Mouse (Mus musculus) ES-E14 (cell line): Measurements from ENCODE around the gene Slc26a1. TPM values are rescaled to one million over a fixed set of nuclear protein-coding genes. Genes with fewer than 3 reads are reported as not detected.
A peak's percentile ranks its signal among the peaks of the same experiment; 100 is the strongest.

Experiments
- DNase-seq: peaks from one replicate; pipeline ENCODE4 v3.0.0-alpha.2; 2013; ENCODE audit warnings: low read depth, low spot score
- H3K27ac ChIP-seq: 2 replicates; pipeline ENCODE4 v1.5.1; 2012; ENCODE audit warnings: low read depth, mild to moderate bottlenecking, low read length, moderate library complexity, mixed read lengths; ENCODE audit not compliant: poor library complexity, insufficient read depth, severe bottlenecking
- H3K36me3 ChIP-seq: 2 replicates; pipeline ENCODE4 v1.6.1; 2012; ENCODE audit warnings: mild to moderate bottlenecking, low read length, moderate library complexity, mixed read lengths; ENCODE audit not compliant: control insufficient read depth, poor library complexity, insufficient read depth, severe bottlenecking
- H3K4me1 ChIP-seq, 2 experiments: fragments of 150-350 bp in 1 of 2; sonication (generic) in 1 of 2; 2 replicates each; pipeline ENCODE4 v1.6.1; 2012; ENCODE audit warnings: low read length in 2 of 2, mild to moderate bottlenecking in 1 of 2, mixed read lengths in 1 of 2; ENCODE audit not compliant: control insufficient read depth in 2 of 2, insufficient read depth in 2 of 2, poor library complexity in 1 of 2
- H3K4me3 ChIP-seq, 2 experiments: fragments of 150-350 bp in 1 of 2; sonication (generic) in 1 of 2; 2 replicates each; pipeline ENCODE4 v1.5.1; 2012; ENCODE audit warnings: low read length in 2 of 2, low read depth in 1 of 2, mild to moderate bottlenecking in 1 of 2, mixed read lengths in 1 of 2; ENCODE audit not compliant: insufficient read depth in 1 of 2, poor library complexity in 1 of 2, severe bottlenecking in 1 of 2
- H3K9ac ChIP-seq: 2 replicates; pipeline ENCODE4 v1.6.1; 2012; ENCODE audit warnings: low read depth, mild to moderate bottlenecking, low read length, mixed read lengths; ENCODE audit not compliant: poor library complexity, insufficient read depth, severe bottlenecking
- H3K9me3 ChIP-seq: fragments of 150-350 bp; sonication (generic); 2 replicates; pipeline ENCODE4 v1.6.1; 2012; ENCODE audit warnings: low read depth, mild to moderate bottlenecking, low read length; ENCODE audit not compliant: control insufficient read depth, insufficient read depth
- CHD2 ChIP-seq: IDR thresholded peaks from 2 replicates; pipeline ENCODE4 v1.6.1; 2014; ENCODE audit warnings: mild to moderate bottlenecking, low read depth, low read length, inconsistent platforms
- HCFC1 ChIP-seq: IDR thresholded peaks from 2 replicates; pipeline ENCODE4 v1.6.1; 2012; ENCODE audit warnings: low read length, inconsistent platforms, borderline replicate concordance; ENCODE audit not compliant: insufficient read depth
- MAFK ChIP-seq: IDR thresholded peaks from 2 replicates; pipeline ENCODE4 v1.6.1; 2014; ENCODE audit warnings: mild to moderate bottlenecking, low read depth, low read length, inconsistent platforms; ENCODE audit not compliant: insufficient read depth
- ZC3H11A ChIP-seq: IDR thresholded peaks from 2 replicates; pipeline ENCODE4 v1.6.1; 2012; ENCODE audit warnings: low read depth, mild to moderate bottlenecking, inconsistent platforms, low read length, borderline replicate concordance
- ZNF384 ChIP-seq: IDR thresholded peaks from 2 replicates; pipeline ENCODE4 v1.6.1; 2012; ENCODE audit warnings: low read depth, low read length, inconsistent platforms
- in situ Hi-C, 2 experiments: fragments of 600-800 bp; cut with MboI; formaldehyde crosslinking; loops; one replicate each; pipeline ENCODE4 v1.15.1; 2025; ENCODE audit warnings: low sequenced_read_pairs in 2 of 2, inconsistent platforms in 1 of 2; ENCODE audit not compliant: unreplicated experiment in 2 of 2
- total RNA-seq: library from RNA; depleted of rRNA; stranded (reverse); fragments of 300-350 nt; gene quantifications from 2 replicates; pipeline ENCODE4 v1.2.3, GENCODE M21; 2012

Slc26a1 gene
- total RNA-seq, 1 experiment, result 0.27 TPM

GRCm38 (mm10) chr5:108700346-108700745 lies 25.0 kb upstream of the Slc26a1 start:
- TF ChIP-seq CHD2, result no peak
- TF ChIP-seq MAFK, result no peak
- no peak for TF ChIP-seq HCFC1
- TF ChIP-seq ZC3H11A, result no peak
- TF ChIP-seq ZNF384, result no peak
- DNase-seq, result no peak
- H3K4me3 ChIP-seq, result no peak overlapping the region
- in situ Hi-C loops, result no loop called here
- no peak overlapping the region for H3K27ac ChIP-seq
- peaks cover 6% of the 10 kb centered on the region; the same call in 1 of the 2 replicates for H3K36me3 ChIP-seq
- H3K9ac ChIP-seq, result no peak overlapping the region
- H3K9me3 ChIP-seq, result no peaks in the 10 kb centered on the region
- H3K4me1 ChIP-seq, result no peaks in the 10 kb centered on the region

- Histone ChIP-seq H3K9ac (no peak overlapping the region), H3K36me3 (no peaks in the 10 kb centered on the region), H3K4me1 (peaks cover 0 to 2% of the 10 kb centered on the region in 2 experiments; a peak in 1 of 4 replicates), H3K4me3 (no peak overlapping the region), H3K27ac (no peak overlapping the region), H3K9me3 (no peaks in the 10 kb centered on the region)
- TF ChIP-seq CHD2, result no peak
- TF ChIP-seq HCFC1, result no peak
- TF ChIP-seq MAFK, result no peak
- TF ChIP-seq ZC3H11A, result no peak
- TF ChIP-seq ZNF384, result no peak
- in situ Hi-C loops, result no loop called here
- no peak for DNase-seq
These were observed 22.0 kb upstream of the Slc26a1 start for GRCm38 (mm10) chr5:108697341-108697753.

GRCm38 (mm10) chr5:108696542-108696941 lies 21.2 kb upstream of the Slc26a1 start:
- no peaks in the 10 kb centered on the region for H3K9me3 ChIP-seq
- no peak for DNase-seq
- in situ Hi-C loops, result no loop called here
- TF ChIP-seq CHD2, result no peak
- no peak for TF ChIP-seq ZC3H11A
- TF ChIP-seq HCFC1, result no peak
- TF ChIP-seq MAFK, result no peak
- no peak for TF ChIP-seq ZNF384
- H3K27ac ChIP-seq, result no peak overlapping the region
- no peak overlapping the region for H3K4me3 ChIP-seq
- no peak overlapping the region for H3K9ac ChIP-seq
- no peaks in the 10 kb centered on the region for H3K36me3 ChIP-seq
- H3K4me1 ChIP-seq, result peaks cover 0 to 4% of the 10 kb centered on the region in 2 experiments; a peak in 1 of 4 replicates

- peaks cover 0 to 4% of the 10 kb centered on the region in 2 experiments; a peak in 1 of 4 replicates for H3K4me1 ChIP-seq
These were observed 20.5 kb upstream of the Slc26a1 start for GRCm38 (mm10) chr5:108695861-108696260.

More at GRCm38 (mm10) chr5:108695861-108696260, 20.5 kb upstream of the Slc26a1 start:
- Histone ChIP-seq H3K9ac (no peak overlapping the region), H3K4me3 (peak overlapping the region; percentile 17 to 44; a peak in 1 of 4 replicates), H3K9me3 (no peaks in the 10 kb centered on the region), H3K27ac (no peak overlapping the region), H3K36me3 (no peaks in the 10 kb centered on the region)
- in situ Hi-C loops, result no loop called here
- TF ChIP-seq ZC3H11A, result no peak
- DNase-seq, result no peak
